Mouse (Mus musculus) CH12.LX (cell line): ENCODE measurements around the gene Zfp444. TPM values are rescaled to one million over a fixed set of nuclear protein-coding genes. Genes with fewer than 3 reads are reported as not detected.

Experiments
- DNase-seq: peaks from one replicate; pipeline ENCODE4 v3.0.0-alpha.2; 2013; ENCODE audit errors: extremely low read depth
- H3K27ac ChIP-seq: 2 replicates; pipeline ENCODE4 v1.5.1; 2012; ENCODE audit warnings: low read depth, mild to moderate bottlenecking, control low read depth, moderate library complexity; ENCODE audit not compliant: insufficient read depth
- H3K27me3 ChIP-seq: replicated peaks from 2 replicates; pipeline ENCODE3; 2012; ENCODE audit warnings: inconsistent platforms
- H3K36me3 ChIP-seq, 2 experiments: replicated peaks in 1 of 2; 2 replicates each; pipeline versions ENCODE3 to v1.6.1; 2012; ENCODE audit warnings: inconsistent platforms in 1 of 2, low read length in 1 of 2, mild to moderate bottlenecking in 1 of 2, mixed read lengths in 1 of 2, moderate library complexity in 1 of 2; ENCODE audit not compliant: control insufficient read depth in 1 of 2, insufficient read depth in 1 of 2
- H3K4me1 ChIP-seq, 2 experiments: 2 replicates each; pipeline ENCODE4 v1.6.1; 2012; ENCODE audit warnings: inconsistent platforms in 1 of 2, moderate library complexity in 1 of 2; ENCODE audit not compliant: insufficient read depth in 2 of 2, control insufficient read depth in 1 of 2
- H3K4me2 ChIP-seq: 2 replicates; pipeline ENCODE4 v1.6.1; 2012; ENCODE audit warnings: low read depth, mild to moderate bottlenecking, control low read depth; ENCODE audit not compliant: poor library complexity, insufficient read depth, severe bottlenecking
- H3K4me3 ChIP-seq, 3 experiments: fragments of 150-350 bp in 1 of 3; sonication (generic) in 1 of 3; replicated peaks in 1 of 3; 2 replicates each; pipeline versions ENCODE3 to v1.5.1; 2011 to 2012; ENCODE audit warnings: low read depth in 2 of 3, low read length in 2 of 3, mild to moderate bottlenecking in 2 of 3, moderate library complexity in 2 of 3, control low read depth in 1 of 3, improper control_type of control experiment in 1 of 3, inconsistent platforms in 1 of 3, mixed read lengths in 1 of 3; ENCODE audit not compliant: poor library complexity in 1 of 3
- H3K79me2 ChIP-seq: replicated peaks from 2 replicates; pipeline ENCODE4 v1.6.1; 2012; ENCODE audit warnings: mild to moderate bottlenecking, moderate library complexity; ENCODE audit not compliant: control insufficient read depth, poor library complexity, insufficient read depth, severe bottlenecking; ENCODE audit errors: extremely low read depth
- H3K9ac ChIP-seq: 2 replicates; pipeline ENCODE4 v1.6.1; 2012; ENCODE audit warnings: low read depth, mild to moderate bottlenecking, control low read depth, moderate library complexity; ENCODE audit not compliant: insufficient read depth
- H3K9me3 ChIP-seq: replicated peaks from 2 replicates; pipeline ENCODE3; 2012; ENCODE audit warnings: low read length, inconsistent platforms, mixed read lengths
- BHLHE40 ChIP-seq: IDR thresholded peaks from 2 replicates; pipeline ENCODE4 v1.6.1; 2011; ENCODE audit warnings: mild to moderate bottlenecking, low read depth, low read length, improper control_type of control experiment
- CHD2 ChIP-seq: IDR thresholded peaks from 2 replicates; pipeline ENCODE4 v1.6.1; 2011; ENCODE audit warnings: low read length, improper control_type of control experiment
- ELF1 ChIP-seq: IDR thresholded peaks from 2 replicates; pipeline ENCODE4 v1.6.1; 2014; ENCODE audit warnings: low read depth, mild to moderate bottlenecking, inconsistent platforms, low read length, improper control_type of control experiment
- EP300 ChIP-seq: IDR thresholded peaks from 2 replicates; pipeline ENCODE4 v1.6.1; 2011; ENCODE audit warnings: low read length, improper control_type of control experiment
- ETS1 ChIP-seq: conservative IDR thresholded peaks from 2 replicates; pipeline ENCODE4 v1.6.1; 2012; ENCODE audit warnings: low read depth, mild to moderate bottlenecking, inconsistent platforms, low read length, improper control_type of control experiment, moderate library complexity
- IRF4 ChIP-seq: IDR thresholded peaks from 2 replicates; pipeline ENCODE4 v1.6.1; 2014; ENCODE audit warnings: low read depth, mild to moderate bottlenecking, inconsistent platforms, low read length, improper control_type of control experiment
- JUN ChIP-seq: IDR thresholded peaks from 2 replicates; pipeline ENCODE4 v1.6.1; 2011; ENCODE audit warnings: low read depth, mild to moderate bottlenecking, low read length, improper control_type of control experiment, moderate library complexity; ENCODE audit not compliant: insufficient read depth
- KAT2A ChIP-seq: IDR thresholded peaks from 2 replicates; pipeline ENCODE4 v1.6.1; 2012; ENCODE audit warnings: low read length, improper control_type of control experiment, inconsistent platforms; ENCODE audit not compliant: insufficient replicate concordance
- MAFK ChIP-seq: IDR thresholded peaks from 2 replicates; pipeline ENCODE4 v1.6.1; 2011; ENCODE audit warnings: low read length, improper control_type of control experiment; ENCODE audit not compliant: insufficient replicate concordance
- NELFE ChIP-seq: IDR thresholded peaks from 2 replicates; pipeline ENCODE4 v1.6.1; 2011; ENCODE audit warnings: low read depth, low read length, improper control_type of control experiment
- NRF1 ChIP-seq: IDR thresholded peaks from 2 replicates; pipeline ENCODE4 v1.6.1; 2014; ENCODE audit warnings: low read depth, mild to moderate bottlenecking, inconsistent platforms, low read length, improper control_type of control experiment, moderate library complexity
- POLR2AphosphoS2 ChIP-seq: IDR thresholded peaks from 2 replicates; pipeline ENCODE4 v1.6.1; 2011; ENCODE audit warnings: low read depth, low read length, improper control_type of control experiment
- RCOR1 ChIP-seq: conservative IDR thresholded peaks from 2 replicates; pipeline ENCODE4 v1.6.1; 2012; ENCODE audit warnings: low read depth, mild to moderate bottlenecking, inconsistent platforms, low read length, improper control_type of control experiment
- SIN3A ChIP-seq: IDR thresholded peaks from 2 replicates; pipeline ENCODE4 v1.6.1; 2012; ENCODE audit warnings: low read length, improper control_type of control experiment, inconsistent platforms
- SMC3 ChIP-seq: IDR thresholded peaks from 2 replicates; pipeline ENCODE4 v1.6.1; 2011; ENCODE audit warnings: low read depth, low read length, improper control_type of control experiment
- TCF12 ChIP-seq: IDR thresholded peaks from 2 replicates; pipeline ENCODE4 v1.6.1; 2014; ENCODE audit warnings: low read depth, mild to moderate bottlenecking, inconsistent platforms, low read length, improper control_type of control experiment
- dilution Hi-C: fragments of 300-500 bp; cut with MboI; formaldehyde crosslinking; loops from 2 replicates; pipeline ENCODE4 v1.14.3; 2020; ENCODE audit warnings: low sequenced_read_pairs; ENCODE audit not compliant: extremely low pct_unique_long_range_greater_than_20kb, extremely low pct_ligation_motif_present
- in situ Hi-C: fragments of 300-500 bp; cut with MboI; formaldehyde crosslinking; loops from 3 replicates; pipeline ENCODE4 v1.14.3; 2019; ENCODE audit warnings: low sequenced_read_pairs, low pct_ligation_motif_present, low pct_unique_long_range_greater_than_20kb, mixed read lengths
- polyA plus RNA-seq: library from polyadenylated mRNA; unstranded; fragments of >175 nt; gene quantifications from 2 replicates; pipeline ENCODE4 v1.2.1, GENCODE M21; 2012; ENCODE audit warnings: low read depth; ENCODE audit not compliant: insufficient read length
- total RNA-seq, 2 experiments: library from RNA; depleted of rRNA; stranded (reverse); fragments of 300-350 nt in 1 of 2; fragments of >200 nt in 1 of 2; gene quantifications; 2 replicates each; pipeline ENCODE4 v1.2.3; 2012 to 2014

Gene Zfp444
- total and polyA plus RNA-seq, 3 experiments, result 16.0 to 23.3 (median 18.1) TPM

GRCm38 (mm10) chr7:6157479-6157878 is 14.5 kb upstream of the Zfp444 start:
- peaks cover 0 to 14% of the 10 kb centered on the region in 2 experiments for H3K36me3 ChIP-seq
- dilution Hi-C loops (no loop called here), in situ Hi-C loops (no loop called here)
- peak overlapping the region; percentile 95; the same call in 1 of the 2 replicates for H3K4me2 ChIP-seq
- no peak for DNase-seq
- peaks cover 27% of the 10 kb centered on the region for H3K79me2 ChIP-seq
- no peak overlapping the region for H3K4me3 ChIP-seq
- no peaks in the 10 kb centered on the region for H3K27me3 ChIP-seq
- peaks cover 11 to 43% of the 10 kb centered on the region in 2 experiments for H3K4me1 ChIP-seq
- H3K9me3 ChIP-seq, result no peaks in the 10 kb centered on the region
- no peak overlapping the region for H3K27ac ChIP-seq
- H3K9ac ChIP-seq, result peak overlapping the region; percentile 97; the same call in 1 of the 2 replicates
- TF ChIP-seq ELF1 (no peak), BHLHE40 (no peak), NRF1 (no peak), SMC3 (no peak), EP300 (no peak), KAT2A (no peak), TCF12 (no peak), ETS1 (no peak), NELFE (no peak), SIN3A (no peak), POLR2AphosphoS2 (no peak), RCOR1 (no peak), JUN (no peak)
- TF ChIP-seq, all 38 proteins: peak for 0

- in situ Hi-C loops, result no loop called here
- Histone ChIP-seq H3K4me1 (peaks cover 0 to 22% of the 10 kb centered on the region in 2 experiments; a peak in 2 of 4 replicates), H3K9ac (no peak overlapping the region), H3K79me2 (peaks cover 6% of the 10 kb centered on the region), H3K27ac (no peak overlapping the region), H3K4me2 (no peak overlapping the region), H3K27me3 (no peaks in the 10 kb centered on the region), H3K4me3 (no peak overlapping the region), H3K9me3 (no peaks in the 10 kb centered on the region), H3K36me3 (peaks cover 0 to 8% of the 10 kb centered on the region in 2 experiments)
- no peak for DNase-seq
- TF ChIP-seq IRF4 (no peak), RCOR1 (no peak), CHD2 (no peak), MAFK (no peak)
- dilution Hi-C loops, result no loop called here
Observed at GRCm38 (mm10) chr7:6159604-6160003, 12.4 kb upstream of the Zfp444 start.
